Mouse (Mus musculus): ENCODE data around the gene Nit1. TPM values are rescaled to one million over a fixed set of nuclear protein-coding genes. Genes with fewer than 3 reads are reported as not detected.
"Not testable (repeated sequence)": the region's sequence is repeated elsewhere in the genome, so short reads cannot be mapped to it uniquely, and the experiment has no call there.

Gene Nit1
- polyA plus RNA-seq, 1 experiment from 2014 or later = 57.5 TPM

- Histone ChIP-seq H3K27me3 (no peaks in the 10 kb centered on the region), H3K4me1 (replicated peaks) (peaks cover 36% of the 10 kb centered on the region), H3K27ac (no peak overlapping the region), H3K9me3 (no peaks in the 10 kb centered on the region), H3K4me3 (replicated peaks) (peak overlapping the region; percentile 88), H3K4me2 (replicated peaks) (peak overlapping the region; percentile 84), H3K36me3 (peaks cover 42% of the 10 kb centered on the region), H3K9ac (replicated peaks) (peak overlapping the region; percentile 85)
- 79% methylated on average over 9 of the region's 9 CpGs for WGBS
- no peak for ATAC-seq
Observed at GRCm38 (mm10) chr1:171344715-171345114, 731 bp downstream of the Nit1 start.

GRCm38 (mm10) chr1:171343922-171344677 lies 1.3 kb downstream of the Nit1 start:
- ATAC-seq = no peak
- no peak overlapping the region for H3K4me2 ChIP-seq (replicated peaks)
- no peak overlapping the region for H3K9ac ChIP-seq (replicated peaks)

DNA sequence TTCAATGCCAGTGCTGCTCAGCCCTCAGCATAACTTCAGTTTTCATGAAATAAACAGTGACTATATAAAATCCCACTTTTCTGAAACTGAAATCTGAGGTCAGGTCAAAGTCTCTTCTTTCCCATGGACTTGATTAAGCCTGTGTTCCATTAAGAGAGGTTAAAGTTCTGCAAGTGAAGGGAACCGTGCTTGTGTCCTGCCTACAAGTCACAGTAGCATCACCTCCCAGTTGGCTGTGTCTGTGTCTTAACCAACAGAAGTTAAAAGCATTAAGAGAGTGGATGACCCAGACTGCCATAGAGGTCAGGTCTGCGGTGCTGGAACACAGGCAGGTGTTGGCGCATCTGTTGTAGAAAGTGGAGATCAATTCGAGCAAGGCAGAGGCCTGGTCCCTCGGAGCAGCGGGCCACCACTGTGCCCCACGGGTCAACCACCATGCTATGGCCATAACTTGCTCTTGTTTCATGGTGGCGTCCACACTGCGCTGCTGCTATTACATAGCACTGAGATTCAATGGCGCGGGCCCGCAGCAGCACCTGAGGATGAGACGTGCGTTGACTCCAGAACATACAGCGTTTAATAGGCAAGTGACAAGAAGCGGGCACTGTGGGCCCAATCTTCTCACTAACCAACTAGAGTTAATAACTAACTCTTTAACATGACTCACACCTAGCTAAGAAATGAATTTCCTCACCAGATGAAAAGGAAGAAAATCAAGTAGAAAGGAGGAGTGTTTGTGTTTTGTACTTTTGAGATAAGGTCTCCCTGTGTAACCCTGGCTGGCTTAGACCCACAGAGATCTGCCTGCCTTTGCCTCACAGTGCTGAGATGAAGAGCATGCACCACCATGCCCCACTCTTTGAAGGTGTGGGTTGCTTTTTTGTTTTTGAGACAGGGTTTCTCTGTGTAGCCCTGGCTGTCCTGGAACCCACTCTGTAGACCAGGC lies 2.9 kb downstream of the Nit1 start:
- H3K9ac ChIP-seq (replicated peaks) = no peak overlapping the region
- H3K27ac ChIP-seq = no peak overlapping the region
- H3K27me3 ChIP-seq = no peaks in the 10 kb centered on the region
- H3K4me3 ChIP-seq (replicated peaks) = no peak overlapping the region
- H3K4me2 ChIP-seq (replicated peaks) = no peak overlapping the region
- peaks cover 26% of the 10 kb centered on the region for H3K4me1 ChIP-seq (replicated peaks)
- no peak for ATAC-seq
- H3K9me3 ChIP-seq = no peaks in the 10 kb centered on the region
- H3K36me3 ChIP-seq = peaks cover 60% of the 10 kb centered on the region
- 95% methylated on average over 16 of the region's 16 CpGs for WGBS

More at GRCm38 (mm10) chr1:171343922-171344677, 1.3 kb downstream of the Nit1 start:
- no peaks in the 10 kb centered on the region for H3K9me3 ChIP-seq
- peaks cover 48% of the 10 kb centered on the region for H3K36me3 ChIP-seq
- H3K4me1 ChIP-seq (replicated peaks) = peaks cover 35% of the 10 kb centered on the region
- no peaks in the 10 kb centered on the region for H3K27me3 ChIP-seq
- WGBS = 89% methylated on average over 8 of the region's 9 CpGs
- H3K4me3 ChIP-seq (replicated peaks) = no peak overlapping the region
- H3K27ac ChIP-seq = no peak overlapping the region

GRCm38 (mm10) chr1:171330216-171330560 lies 15.3 kb downstream of the Nit1 start:
- Histone ChIP-seq H3K27me3 (no peaks in the 10 kb centered on the region), H3K9me3 (no peaks in the 10 kb centered on the region), H3K36me3 (peaks cover 18% of the 10 kb centered on the region), H3K4me3 (replicated peaks) (peak overlapping the region; percentile 85), H3K4me1 (replicated peaks) (peaks cover 63% of the 10 kb centered on the region), H3K9ac (replicated peaks) (peak overlapping the region; percentile 81), H3K27ac (peak overlapping the region; percentile 98), H3K4me2 (replicated peaks) (peak overlapping the region; percentile 72)
- ATAC-seq = no peak
- WGBS = 1% methylated on average over 4 of the region's 4 CpGs

DNA sequence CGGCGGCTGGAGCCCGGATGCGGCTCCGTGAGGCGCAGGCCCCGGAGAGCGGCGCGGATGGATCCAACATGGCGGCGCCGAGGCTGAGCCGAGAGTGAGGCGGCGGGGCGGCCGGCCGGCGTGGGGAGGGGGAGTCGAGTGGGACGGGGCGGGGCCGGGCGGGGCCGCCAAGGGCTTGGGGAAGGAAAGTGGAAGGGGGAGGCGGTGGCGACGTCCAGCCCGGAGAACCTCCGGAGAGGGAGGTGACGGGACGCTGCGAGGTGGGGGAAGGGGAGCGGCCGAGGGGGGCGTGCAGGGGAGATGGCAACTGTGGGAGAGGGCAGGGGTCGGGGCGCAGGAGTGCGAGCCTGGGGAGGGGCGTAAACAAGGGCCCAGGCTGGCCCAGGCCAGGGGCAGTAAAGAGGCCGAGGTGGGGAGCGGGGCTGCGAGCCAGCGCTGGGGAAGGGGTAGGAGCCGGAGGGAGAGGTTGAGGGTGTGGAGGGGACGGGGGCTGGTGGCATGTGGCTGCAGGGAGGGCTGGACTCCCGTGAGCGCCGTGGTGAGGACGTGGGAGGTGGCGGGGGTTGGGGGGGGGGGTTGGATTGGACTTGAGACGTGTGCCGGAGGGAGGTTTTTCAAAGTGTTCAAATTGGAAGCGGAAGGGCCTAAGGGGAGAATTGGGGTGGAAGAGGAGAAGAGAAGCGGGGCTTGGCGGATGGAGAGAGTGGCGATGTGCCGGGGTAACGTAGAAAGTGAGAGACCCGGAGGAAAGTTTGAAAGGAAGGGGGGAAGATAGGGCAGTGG lies 15.8 kb downstream of the Nit1 start:
- Histone ChIP-seq H3K4me2 (replicated peaks) (peak overlapping the region; percentile 72), H3K9me3 (no peaks in the 10 kb centered on the region), H3K36me3 (peaks cover 17% of the 10 kb centered on the region), H3K4me3 (replicated peaks) (peak overlapping the region; percentile 85), H3K27me3 (no peaks in the 10 kb centered on the region), H3K27ac (peak overlapping the region; percentile 98), H3K9ac (replicated peaks) (peak overlapping the region; percentile 81), H3K4me1 (replicated peaks) (peaks cover 63% of the 10 kb centered on the region)
- ATAC-seq = peak; percentile 89
- WGBS = under 1% methylated on average over 55 of the region's 61 CpGs

- Histone ChIP-seq H3K36me3 (peaks cover 12% of the 10 kb centered on the region; the same call in 1 of the 2 replicates), H3K4me3 (replicated peaks) (peak within 1 kb of the TSS; percentile 85), H3K9ac (replicated peaks) (peak within 1 kb of the TSS; percentile 81), H3K4me2 (replicated peaks) (peak within 1 kb of the TSS; percentile 72), H3K27me3 (no peaks in the 10 kb centered on the region), H3K4me1 (replicated peaks) (peaks cover 61% of the 10 kb centered on the region), H3K27ac (peak within 1 kb of the TSS; percentile 98), H3K9me3 (no peaks in the 10 kb centered on the region)
- ATAC-seq = peak; percentile 97
- WGBS = 0% methylated on average over 48 of the region's 48 CpGs
Observed at GRCm38 (mm10) chr1:171328839-171329432, 16.5 kb downstream of the Nit1 start, which contains the start of gene Dedd. TSS of gene Dedd (plus strand) at chr1:171329145.

DNA sequence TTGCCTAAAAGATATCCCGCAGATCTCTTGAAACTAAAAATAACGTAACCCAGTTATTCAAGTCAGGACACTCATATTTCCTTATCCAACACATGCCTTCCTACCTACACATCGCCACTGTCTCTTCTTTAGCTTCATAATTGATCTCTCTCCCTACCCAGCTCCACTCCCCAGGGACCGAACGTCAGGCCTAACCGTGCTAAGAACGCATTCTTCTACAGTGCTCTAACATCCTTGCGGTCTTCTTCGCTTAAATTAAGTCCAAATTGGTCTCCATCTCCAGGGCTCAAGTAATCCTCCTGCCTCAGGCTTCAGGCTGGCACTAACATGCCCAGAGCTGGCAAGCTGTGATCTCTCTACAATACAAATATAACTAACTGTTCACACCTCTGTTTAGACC lies 17.2 kb downstream of the Nit1 start:
- ATAC-seq = 0 out of 2 replicates have a peak, but pooled peaks have one; percentile 0
- peaks cover 55% of the 10 kb centered on the region for H3K4me1 ChIP-seq (replicated peaks)
- no peaks in the 10 kb centered on the region for H3K9me3 ChIP-seq
- 34% methylated on average over 9 of the region's 9 CpGs for WGBS
- no peaks in the 10 kb centered on the region for H3K27me3 ChIP-seq
- peak overlapping the region; percentile 72 for H3K4me2 ChIP-seq (replicated peaks)
- peaks cover 9% of the 10 kb centered on the region; the same call in 1 of the 2 replicates for H3K36me3 ChIP-seq
- H3K4me3 ChIP-seq (replicated peaks) = peak overlapping the region; percentile 85
- H3K27ac ChIP-seq = peak overlapping the region; percentile 98
- H3K9ac ChIP-seq (replicated peaks) = peak overlapping the region; percentile 81

GRCm38 (mm10) chr1:171326588-171326987 lies 18.9 kb downstream of the Nit1 start:
- not testable (repeated sequence) for ATAC-seq; H3K4me3 ChIP-seq (replicated peaks); H3K9me3 ChIP-seq; H3K9ac ChIP-seq (replicated peaks); H3K4me2 ChIP-seq (replicated peaks); H3K36me3 ChIP-seq; H3K27ac ChIP-seq; H3K27me3 ChIP-seq
- H3K4me1 ChIP-seq (replicated peaks) = peaks cover 43% of the 10 kb centered on the region
- WGBS = 89% methylated on average over 4 of the region's 4 CpGs

DNA sequence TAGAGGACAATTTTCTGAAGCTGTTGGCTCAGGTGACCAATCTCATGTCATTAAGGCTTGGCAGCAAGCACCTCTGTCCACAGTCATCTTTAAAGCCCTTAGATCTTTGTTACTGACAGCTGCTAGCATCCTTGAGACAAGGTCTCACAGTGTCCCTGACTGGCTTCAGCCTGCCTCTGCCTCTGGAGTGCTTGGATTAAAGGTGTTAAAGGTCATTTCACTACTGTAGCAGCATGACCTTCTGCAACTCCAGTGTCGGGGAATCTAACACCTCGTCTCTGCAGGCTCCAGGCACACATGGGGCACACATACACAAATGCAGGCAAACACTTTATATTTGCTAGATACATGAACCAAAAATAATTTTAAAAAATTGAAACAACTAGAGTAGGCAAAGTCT lies 19.9 kb downstream of the Nit1 start:
- H3K9ac ChIP-seq (replicated peaks) = no peak overlapping the region
- no peaks in the 10 kb centered on the region for H3K9me3 ChIP-seq
- no peaks in the 10 kb centered on the region for H3K27me3 ChIP-seq
- no peak for ATAC-seq
- WGBS = 89% methylated on average over 2 of the region's 2 CpGs
- H3K4me3 ChIP-seq (replicated peaks) = no peak overlapping the region
- peaks cover 32% of the 10 kb centered on the region for H3K4me1 ChIP-seq (replicated peaks)
- no peaks in the 10 kb centered on the region for H3K36me3 ChIP-seq
- H3K27ac ChIP-seq = no peak overlapping the region
- no peak overlapping the region for H3K4me2 ChIP-seq (replicated peaks)

GRCm38 (mm10) chr1:171322012-171322411 lies 23.4 kb downstream of the Nit1 start:
- H3K36me3 ChIP-seq = no peaks in the 10 kb centered on the region
- no peaks in the 10 kb centered on the region for H3K27me3 ChIP-seq
- H3K4me3 ChIP-seq (replicated peaks) = no peak overlapping the region
- no peak overlapping the region for H3K9ac ChIP-seq (replicated peaks)
- no peak overlapping the region for H3K4me2 ChIP-seq (replicated peaks)
- ATAC-seq = peak; percentile 70; the same call in 1 of the 2 replicates
- H3K4me1 ChIP-seq (replicated peaks) = peaks cover 12% of the 10 kb centered on the region
- no peak overlapping the region for H3K27ac ChIP-seq
- WGBS = 83% methylated on average over 1 of the region's 1 CpGs
- H3K9me3 ChIP-seq = no peaks in the 10 kb centered on the region

DNA sequence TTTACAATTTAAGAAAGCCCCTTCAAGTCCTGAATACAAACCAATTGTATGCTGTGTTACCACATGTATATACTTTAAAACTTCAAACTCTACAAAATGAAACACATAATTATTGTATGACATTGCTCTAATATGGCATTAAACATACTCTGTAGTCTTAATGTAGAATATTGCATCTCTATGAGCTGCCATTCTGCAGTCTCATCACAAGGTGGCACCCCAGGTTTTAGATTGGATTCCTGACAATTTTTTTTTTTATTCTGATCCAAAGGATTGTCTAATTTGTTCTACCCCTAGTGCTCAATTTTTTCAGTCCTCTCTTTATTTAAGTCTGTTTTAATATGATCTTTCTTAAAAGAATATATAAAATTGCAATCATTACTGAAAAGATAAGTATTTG lies 24.0 kb downstream of the Nit1 start:
- no peaks in the 10 kb centered on the region for H3K9me3 ChIP-seq
- no peak overlapping the region for H3K27ac ChIP-seq
- no peak overlapping the region for H3K4me3 ChIP-seq (replicated peaks)
- no peak overlapping the region for H3K9ac ChIP-seq (replicated peaks)
- H3K4me2 ChIP-seq (replicated peaks) = no peak overlapping the region
- no peaks in the 10 kb centered on the region for H3K27me3 ChIP-seq
- H3K36me3 ChIP-seq = no peaks in the 10 kb centered on the region
- no peak for ATAC-seq
- peaks cover 9% of the 10 kb centered on the region for H3K4me1 ChIP-seq (replicated peaks)

Measured in midbrain, embryonic 13.5 days (tissue).